Mouse (Mus musculus) liver, postnatal 0 days (tissue): ENCODE data around the gene Cwc27.

Experiments used
- CTCF ChIP-seq: sonication (generic); IDR thresholded peaks from 2 replicates; pipeline ENCODE4 v1.5.1; 2016; ENCODE audit warnings: antibody characterized with exemption, low read depth
- EP300 ChIP-seq: IDR thresholded peaks from 2 replicates; pipeline ENCODE4 v1.6.1; 2016; ENCODE audit warnings: antibody characterized with exemption, low read depth, mild to moderate bottlenecking

- TF ChIP-seq EP300 (no peak), CTCF (no peak)
Measured at GRCm38 (mm10) chr13:104792184-104792583, 24.8 kb downstream of the Cwc27 start, which contains the start of gene Srek1ip1.
